Mouse (Mus musculus): ENCODE results near the gene Abi3.

The Abi3 gene

GRCm38 (mm10) chr11:95838999-95839868 is 3.0 kb downstream of the Abi3 start:
- DNase-seq (ENCODE audit: extremely low read depth, low read depth, low spot score), result no peak

GRCm38 (mm10) chr11:95838598-95838997 is 3.7 kb downstream of the Abi3 start:
- DNase-seq (ENCODE audit: extremely low read depth, low read depth, low spot score), result no peak

DNA sequence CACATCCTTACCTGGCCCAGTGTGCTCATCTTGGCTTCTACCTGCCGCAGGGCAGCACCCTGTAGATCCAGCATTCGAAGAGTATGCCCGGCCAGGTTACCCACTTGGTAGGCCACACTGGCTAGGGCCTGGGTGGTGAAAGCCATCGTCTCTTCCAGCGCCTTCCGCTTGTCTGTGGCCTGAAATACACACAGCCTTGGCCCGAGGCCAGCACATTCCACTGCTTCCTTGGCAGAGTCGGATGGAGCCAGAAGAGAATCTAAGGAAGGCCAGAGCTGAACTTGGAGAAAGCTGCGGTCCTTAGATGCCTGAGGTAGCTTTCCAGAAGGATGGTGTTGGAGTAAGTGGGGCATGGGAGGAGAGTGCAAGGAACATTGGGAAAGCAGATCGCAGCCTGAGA is 5.2 kb downstream of the Abi3 start, which contains the start of gene Gngt2:
Gene Gngt2, plus strand, starts transcription at position 158 of the 400 bp plus-strand sequence.
- no peak for DNase-seq (ENCODE audit: extremely low read depth, low read depth, low spot score)

DNA sequence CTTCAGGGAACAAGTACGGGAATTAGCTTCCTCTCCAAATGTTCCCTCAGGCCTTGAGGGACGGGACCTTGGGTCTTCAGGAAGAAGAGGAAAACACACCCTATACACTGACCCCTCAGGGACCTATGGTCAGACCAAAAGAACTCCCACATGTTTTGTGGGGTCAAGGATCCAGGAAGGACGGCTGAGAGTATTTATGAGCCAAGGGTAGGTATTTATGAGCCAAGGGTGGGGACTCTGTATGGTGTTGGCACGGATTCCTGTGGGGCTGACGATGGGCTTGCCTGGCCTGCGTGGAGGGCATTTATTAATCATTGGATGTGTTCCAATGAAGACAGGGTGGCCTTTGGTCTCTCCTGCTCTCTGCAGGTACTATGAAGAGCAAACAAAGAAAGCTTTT is 5.8 kb downstream of the Abi3 start:
- no peak for DNase-seq (ENCODE audit: extremely low read depth, low read depth, low spot score)

GRCm38 (mm10) chr11:95835832-95836231 is 6.4 kb downstream of the Abi3 start:
- no peak for DNase-seq (ENCODE audit: extremely low read depth, low read depth, low spot score)

DNA sequence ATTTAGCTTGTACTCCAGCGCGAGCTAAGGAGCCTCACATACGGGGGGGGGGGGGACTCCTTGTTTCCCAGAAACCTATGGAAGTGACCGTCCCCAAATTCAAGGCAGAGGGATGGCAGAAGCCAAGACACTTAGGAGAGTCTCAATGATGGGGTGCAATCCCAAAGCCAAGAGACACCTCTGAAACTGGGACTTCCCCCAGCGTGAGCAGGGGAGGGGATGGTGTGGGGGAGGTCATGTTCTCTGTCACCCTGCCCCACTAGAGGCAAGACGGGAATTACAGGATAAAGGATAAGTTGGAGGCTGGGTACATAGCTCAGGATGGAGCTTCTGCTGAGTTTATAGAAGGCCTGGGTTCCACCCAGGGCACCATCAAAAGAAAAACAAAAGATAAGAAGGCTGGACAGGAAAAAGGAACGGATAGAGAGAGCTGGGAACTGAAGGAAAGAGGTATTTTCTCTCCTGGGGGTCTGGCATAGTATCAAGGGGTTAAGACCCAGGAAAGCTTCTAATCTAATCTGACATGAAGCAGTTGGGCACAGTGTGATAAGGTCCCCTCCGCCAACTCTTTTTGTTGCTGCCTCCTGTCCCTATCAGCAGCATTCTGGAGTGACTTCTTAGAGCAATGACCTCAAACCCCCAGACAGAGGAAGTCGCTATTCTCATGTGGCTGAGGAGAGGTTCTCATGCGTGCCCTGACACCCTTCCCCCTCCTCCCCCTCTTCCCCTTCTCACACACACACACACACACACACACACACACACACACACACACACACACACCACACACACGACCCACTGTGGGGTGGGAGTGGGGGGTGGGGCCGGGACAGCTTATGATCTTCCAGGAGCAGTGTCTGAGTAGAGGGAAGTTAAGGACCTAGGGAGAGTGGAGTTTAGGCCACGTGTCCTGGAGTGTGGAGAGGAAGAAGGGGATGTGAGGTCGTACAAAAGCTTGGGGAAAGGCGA is 7.2 kb downstream of the Abi3 start:
- DNase-seq (ENCODE audit: extremely low read depth, low read depth, low spot score), result no peak

DNA sequence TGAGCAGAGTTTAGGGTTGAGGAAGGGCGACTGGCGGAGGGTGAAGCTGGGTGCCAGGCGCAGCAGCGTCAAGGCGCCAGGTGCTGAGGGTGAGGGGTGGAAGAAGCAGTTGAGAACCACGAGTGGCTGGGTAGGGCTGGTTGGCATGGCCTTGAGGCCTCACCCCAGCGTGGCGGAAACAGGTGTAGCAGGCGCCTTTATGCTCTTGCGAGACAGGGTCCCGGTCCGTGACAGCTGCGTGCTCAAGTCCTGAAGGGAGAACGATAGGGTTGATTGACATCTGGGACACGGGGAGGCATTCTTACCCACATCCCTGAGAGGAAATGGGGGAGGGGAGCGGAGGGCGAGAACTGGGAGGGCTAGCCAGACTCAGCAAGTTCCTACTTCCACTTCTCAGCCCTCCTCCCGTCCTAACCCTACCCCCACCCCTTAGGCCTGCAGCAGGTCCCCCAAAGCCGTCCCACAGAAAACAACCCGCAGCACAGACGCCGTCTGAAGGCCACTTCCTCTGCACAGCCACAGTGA is 8.1 kb downstream of the Abi3 start:
- DNase-seq (ENCODE audit: extremely low read depth, low read depth, low spot score), result no peak

DNA sequence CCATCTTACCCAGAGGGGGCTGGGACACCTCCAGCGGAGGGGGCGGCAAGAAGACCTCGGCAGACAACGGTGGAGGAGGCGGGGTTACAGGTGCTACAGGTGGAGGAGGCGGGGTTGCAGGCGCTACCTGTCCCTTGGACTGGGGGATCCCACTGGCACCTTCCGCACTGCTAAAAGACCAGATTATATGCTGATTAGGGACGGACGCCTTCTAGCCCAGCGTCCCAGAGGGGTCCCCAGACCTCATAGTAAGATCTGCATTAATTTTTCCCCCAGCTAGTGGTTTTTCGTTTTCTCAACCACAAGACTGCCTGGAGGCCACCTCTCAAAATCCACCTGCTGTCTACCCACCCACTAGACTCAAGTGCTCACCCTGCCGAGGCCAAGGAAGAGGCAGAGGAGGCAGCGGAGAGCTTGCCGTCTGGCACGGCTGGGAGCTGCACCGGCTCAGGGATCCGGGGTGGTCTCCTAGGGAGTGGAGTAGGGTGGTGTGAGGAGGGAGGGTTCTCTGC is 8.6 kb downstream of the Abi3 start:
- DNase-seq (ENCODE audit: extremely low read depth, low read depth, low spot score), result no peak

DNA sequence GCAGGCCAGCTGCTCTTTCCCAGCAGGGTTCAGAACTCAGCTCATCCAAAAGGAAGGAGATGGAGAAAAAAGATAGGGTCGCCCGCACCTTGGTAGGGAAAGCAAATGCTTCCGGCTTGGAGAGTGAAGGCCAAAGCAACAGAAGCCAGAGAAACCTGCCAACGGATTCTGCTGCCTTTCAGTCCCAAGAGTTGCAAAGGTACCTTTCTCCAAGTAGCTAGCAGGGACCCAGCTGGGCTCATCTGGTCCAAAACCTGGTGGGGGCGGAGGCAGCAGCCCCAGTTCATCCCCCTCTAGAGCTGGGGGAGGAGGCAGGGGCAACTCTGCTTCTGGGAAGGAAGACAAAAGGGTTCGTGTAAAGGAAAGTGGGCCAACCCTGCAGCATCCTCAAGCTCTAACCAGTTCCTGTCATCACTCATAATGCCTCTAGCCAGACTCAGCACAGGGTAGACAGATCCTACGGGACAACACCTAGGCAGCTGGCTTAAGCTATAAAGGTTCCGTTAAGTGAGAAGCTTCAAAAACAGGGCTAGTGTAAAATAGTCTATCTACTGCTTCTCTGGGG is 9.2 kb downstream of the Abi3 start:
- no peak for DNase-seq (ENCODE audit: extremely low read depth, low read depth, low spot score)

GRCm38 (mm10) chr11:95832129-95833005 is 9.9 kb downstream of the Abi3 start:
- no peak for DNase-seq (ENCODE audit: extremely low read depth, low read depth, low spot score)

- no peak for DNase-seq (ENCODE audit: extremely low read depth, low read depth, low spot score)
These were observed 10.6 kb downstream of the Abi3 start for GRCm38 (mm10) chr11:95831641-95832040.

DNA sequence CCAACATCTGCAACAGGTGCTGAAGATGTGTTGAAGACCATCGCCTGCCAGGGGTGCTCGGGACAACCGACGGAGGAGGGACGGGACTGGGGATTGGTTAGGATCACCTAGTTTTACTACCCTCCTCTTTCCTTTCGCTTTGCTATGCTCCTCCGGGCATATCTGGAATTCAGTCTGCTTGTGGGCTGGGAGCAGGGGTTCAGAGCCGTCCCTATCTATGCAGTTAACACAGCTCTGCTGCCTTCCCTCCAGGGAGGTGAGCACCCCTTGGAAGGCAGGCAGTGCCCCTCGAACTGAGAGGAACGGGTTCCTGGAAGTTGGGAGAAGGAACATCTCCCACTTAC is 11.0 kb downstream of the Abi3 start:
- DNase-seq (ENCODE audit: extremely low read depth, low read depth, low spot score), result no peak

- no peak for DNase-seq (ENCODE audit: extremely low read depth, low read depth, low spot score)
These were observed 11.6 kb downstream of the Abi3 start for GRCm38 (mm10) chr11:95830411-95831275.

- DNase-seq (ENCODE audit: extremely low read depth, low read depth, low spot score), result no peak
These were observed 12.7 kb downstream of the Abi3 start for GRCm38 (mm10) chr11:95829526-95830050.

DNA sequence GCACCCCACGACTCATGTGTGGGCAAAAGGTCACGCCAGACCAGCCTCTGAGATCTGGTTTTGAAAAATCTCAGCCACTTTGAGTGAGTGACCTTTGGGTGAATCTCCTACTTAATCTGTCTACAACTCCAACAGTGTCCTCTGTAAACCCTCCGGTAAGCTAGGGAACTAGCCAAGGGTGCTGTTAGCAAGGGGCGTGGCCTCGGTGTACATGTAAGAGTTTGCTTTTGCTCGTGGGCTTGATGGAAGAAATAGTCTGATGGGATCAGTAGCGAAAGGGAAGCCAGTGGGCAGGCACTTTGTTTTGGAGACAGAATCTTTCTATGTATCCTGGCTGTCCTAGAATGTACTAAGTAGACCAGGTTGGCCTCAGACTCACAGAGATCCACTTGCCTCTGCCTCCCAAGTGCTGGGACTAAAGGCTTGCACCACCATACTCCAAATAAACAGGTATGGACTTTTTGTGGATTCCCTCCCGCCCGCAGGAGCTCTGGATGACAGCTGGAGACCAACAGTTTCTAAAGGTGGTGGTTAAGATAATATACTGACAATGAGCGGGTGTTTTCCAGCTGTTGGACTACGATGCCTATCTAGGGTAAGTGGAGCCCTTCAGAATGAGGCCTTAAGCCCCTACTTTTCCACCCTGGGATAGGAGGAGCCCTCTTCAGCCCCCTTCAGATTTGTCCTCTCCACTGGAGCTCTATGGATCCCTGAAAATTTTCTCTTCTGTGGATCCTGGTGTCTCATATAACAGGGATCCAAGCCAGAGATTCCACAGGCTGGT is 13.9 kb downstream of the Abi3 start:
- no peak for DNase-seq (ENCODE audit: extremely low read depth, low read depth, low spot score)

- DNase-seq (ENCODE audit: extremely low read depth, low read depth, low spot score), result no peak
These were observed 14.7 kb downstream of the Abi3 start for GRCm38 (mm10) chr11:95827464-95828085.

DNA sequence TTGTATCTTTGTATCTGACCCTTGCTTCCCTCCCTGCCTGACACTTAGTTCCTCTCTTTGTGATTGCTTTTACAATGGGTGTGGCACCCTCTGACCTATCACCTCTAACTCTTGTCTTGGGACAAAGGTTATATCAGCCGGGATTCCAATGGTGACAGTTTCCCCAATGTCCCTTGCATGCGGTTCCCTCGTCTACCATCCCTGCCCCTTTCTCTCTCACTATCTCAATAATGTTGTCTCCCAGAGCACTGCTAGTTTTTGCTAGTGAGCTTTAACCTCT is 15.2 kb downstream of the Abi3 start:
- DNase-seq (ENCODE audit: extremely low read depth, low read depth, low spot score), result no peak

All from fat pad, adult 2 months (tissue).